Mouse (Mus musculus) forebrain, embryonic 10.5 days (tissue): ENCODE data around the gene Ints12. TPM values are rescaled to one million over a fixed set of nuclear protein-coding genes. Genes with fewer than 3 reads are reported as not detected.

Experiments
- DNase-seq: peaks from one replicate; pipeline ENCODE4 v3.0.0-alpha.2; 2017; ENCODE audit warnings: low spot score; ENCODE audit errors: extremely low spot score
- H3K27ac ChIP-seq: fragments of 300-500 bp; sonication (generic); 2 replicates; pipeline ENCODE4 v1.5.1; 2016; ENCODE audit warnings: mild to moderate bottlenecking
- H3K27me3 ChIP-seq: fragments of 300-500 bp; sonication (generic); 2 replicates; pipeline ENCODE4 v1.6.1; 2016; ENCODE audit warnings: mild to moderate bottlenecking; ENCODE audit not compliant: poor library complexity, severe bottlenecking
- H3K36me3 ChIP-seq: fragments of 300-500 bp; sonication (generic); replicated peaks from 2 replicates; pipeline ENCODE4 v1.6.1; 2016; ENCODE audit warnings: mild to moderate bottlenecking, moderate library complexity
- H3K4me1 ChIP-seq: fragments of 300-500 bp; sonication (generic); 2 replicates; pipeline ENCODE4 v1.6.1; 2016
- H3K4me3 ChIP-seq: fragments of 300-500 bp; sonication (generic); 2 replicates; pipeline ENCODE4 v1.5.1; 2016; ENCODE audit warnings: mild to moderate bottlenecking, moderate library complexity
- H3K9me3 ChIP-seq: fragments of 300-500 bp; sonication (generic); 2 replicates; pipeline ENCODE4 v1.6.1; 2016; ENCODE audit warnings: mild to moderate bottlenecking, moderate library complexity
- WGBS: fragments of 180-500 bp; shearing (Covaris S2); methylation state at CpG from one replicate; pipeline ENCODE4 v1.1.7; 2016; 5-methylcytosine and 5-hydroxymethylcytosine counted together
- polyA plus RNA-seq: library from polyadenylated mRNA; unstranded; fragments of >200 nt; fragmentation: Nextera tagmentation; extraction: Ambion mirVana; gene quantifications from 2 replicates; pipeline ENCODE4 v1.2.1, GENCODE M21; 2016

Gene Ints12
- polyA plus RNA-seq, 1 experiment from 2014 or later: 23.7 TPM

DNA sequence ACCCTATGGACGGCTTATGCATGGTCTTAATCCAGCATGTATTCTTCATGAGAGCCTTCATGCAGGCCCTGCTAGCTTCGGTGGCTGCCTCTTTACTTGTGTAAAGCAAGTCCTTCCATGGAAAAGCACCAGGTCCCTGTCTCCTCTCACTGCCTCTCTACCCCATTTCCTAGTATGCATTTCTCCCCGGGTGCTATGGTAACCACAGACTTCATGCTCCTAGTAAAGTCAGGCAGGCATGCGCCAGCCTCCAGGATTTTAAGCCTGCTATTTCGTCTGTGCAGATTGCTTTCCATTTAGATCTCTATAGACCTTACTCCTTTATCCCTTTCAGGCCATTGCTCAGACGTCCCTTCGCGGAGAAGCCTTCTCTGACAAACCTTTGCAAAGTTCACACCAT lies 63.0 kb downstream of the Ints12 start:
- Histone ChIP-seq H3K27me3 (no peaks in the 10 kb centered on the region), H3K4me1 (no peaks in the 10 kb centered on the region), H3K4me3 (no peak overlapping the region), H3K27ac (no peak overlapping the region), H3K9me3 (no peaks in the 10 kb centered on the region), H3K36me3 (no peaks in the 10 kb centered on the region)
- WGBS: 80% methylated on average over 8 of the region's 8 CpGs
- no peak for DNase-seq

- H3K36me3 ChIP-seq: no peaks in the 10 kb centered on the region
- WGBS: 86% methylated on average over 5 of the region's 5 CpGs
These were observed 66.6 kb downstream of the Ints12 start for GRCm38 (mm10) chr3:133158260-133158659.

More at GRCm38 (mm10) chr3:133158260-133158659, 66.6 kb downstream of the Ints12 start:
- H3K4me3 ChIP-seq: no peak overlapping the region
- no peaks in the 10 kb centered on the region for H3K9me3 ChIP-seq
- DNase-seq: no peak
- no peaks in the 10 kb centered on the region for H3K27me3 ChIP-seq
- H3K27ac ChIP-seq: no peak overlapping the region
- no peaks in the 10 kb centered on the region for H3K4me1 ChIP-seq

Other genes with a start within 250 kb of the Ints12 start
- 8.8 and 10.7 TPM in 2 replicates for gene Npnt, start 141.5 kb upstream of the Ints12 start, polyA plus RNA-seq
- 8.8 and 10.0 TPM in 2 replicates for gene Gstcd, start 193 bp downstream of the Ints12 start, polyA plus RNA-seq
- 0.02 and 0.10 TPM in 2 replicates for gene Arhgef38, start 143.1 kb downstream of the Ints12 start, polyA plus RNA-seq
- gene Ppa2, start 218.3 kb downstream of the Ints12 start, polyA plus RNA-seq: 87.0 and 91.5 TPM in 2 replicates